Mouse (Mus musculus) forebrain, embryonic 15.5 days (tissue): Measurements from ENCODE around the gene Dnajc16. TPM values are rescaled to one million over a fixed set of nuclear protein-coding genes. Genes with fewer than 3 reads are reported as not detected.
A peak's percentile ranks its signal among the peaks of the same experiment; 100 is the strongest.

Source experiments
- ATAC-seq: fragments of 200-750 bp; cut with Nextera tagmentation; replicated peaks from 2 replicates; pipeline ENCODE4 v1.8.0; 2017; ENCODE audit warnings: mild to moderate bottlenecking, moderate TSS enrichment, moderate library complexity
- H3K27ac ChIP-seq: fragments of 300-500 bp; sonication (generic); replicated peaks from 2 replicates; pipeline ENCODE4 v1.5.1; 2015; ENCODE audit warnings: mild to moderate bottlenecking, inconsistent platforms
- H3K27me3 ChIP-seq: fragments of 300-500 bp; sonication (generic); 2 replicates; pipeline ENCODE4 v1.6.1; 2015; ENCODE audit warnings: inconsistent platforms
- H3K36me3 ChIP-seq: fragments of 300-500 bp; sonication (generic); 2 replicates; pipeline ENCODE4 v1.6.1; 2015; ENCODE audit warnings: mild to moderate bottlenecking, inconsistent platforms
- H3K4me1 ChIP-seq: fragments of 300-500 bp; sonication (generic); 2 replicates; pipeline ENCODE4 v1.6.1; 2015; ENCODE audit warnings: inconsistent platforms
- H3K4me2 ChIP-seq: fragments of 300-500 bp; sonication (generic); replicated peaks from 2 replicates; pipeline ENCODE4 v1.6.1; 2015; ENCODE audit warnings: mild to moderate bottlenecking, inconsistent platforms
- H3K4me3 ChIP-seq: fragments of 300-500 bp; sonication (generic); 2 replicates; pipeline ENCODE4 v1.5.1; 2015; ENCODE audit warnings: mild to moderate bottlenecking, inconsistent platforms
- H3K9ac ChIP-seq: fragments of 300-500 bp; sonication (generic); replicated peaks from 2 replicates; pipeline ENCODE4 v1.6.1; 2015; ENCODE audit warnings: mild to moderate bottlenecking, inconsistent platforms
- H3K9me3 ChIP-seq: fragments of 300-500 bp; sonication (generic); 2 replicates; pipeline ENCODE4 v1.6.1; 2016; ENCODE audit warnings: inconsistent platforms
- WGBS: fragments of 180-500 bp; shearing (Covaris S2); methylation state at CpG from one replicate; pipeline ENCODE4 v1.1.7; 2015; ENCODE audit warnings: mixed read lengths; 5-methylcytosine and 5-hydroxymethylcytosine counted together
- polyA plus RNA-seq: library from polyadenylated mRNA; unstranded; fragments of >200 nt; fragmentation: Nextera tagmentation; extraction: Ambion mirVana; gene quantifications from 2 replicates; pipeline ENCODE4 v1.2.1, GENCODE M21; 2015

Gene Dnajc16
- polyA plus RNA-seq, 1 experiment from 2014 or later, result 5.3 TPM

GRCm38 (mm10) chr4:141817706-141818105 lies 27.0 kb upstream of the Dnajc16 start:
- H3K4me2 ChIP-seq, result no peak overlapping the region
- H3K9ac ChIP-seq, result no peak overlapping the region
- no peaks in the 10 kb centered on the region for H3K4me1 ChIP-seq
- H3K9me3 ChIP-seq, result no peaks in the 10 kb centered on the region
- 50% methylated on average over 10 of the region's 10 CpGs for WGBS
- no peaks in the 10 kb centered on the region for H3K27me3 ChIP-seq
- 0 out of 2 replicates have a peak, but pooled peaks cover 5% of the 10 kb centered on the region for H3K36me3 ChIP-seq
- H3K27ac ChIP-seq, result no peak overlapping the region
- ATAC-seq, result no peak
- H3K4me3 ChIP-seq, result no peak overlapping the region

DNA sequence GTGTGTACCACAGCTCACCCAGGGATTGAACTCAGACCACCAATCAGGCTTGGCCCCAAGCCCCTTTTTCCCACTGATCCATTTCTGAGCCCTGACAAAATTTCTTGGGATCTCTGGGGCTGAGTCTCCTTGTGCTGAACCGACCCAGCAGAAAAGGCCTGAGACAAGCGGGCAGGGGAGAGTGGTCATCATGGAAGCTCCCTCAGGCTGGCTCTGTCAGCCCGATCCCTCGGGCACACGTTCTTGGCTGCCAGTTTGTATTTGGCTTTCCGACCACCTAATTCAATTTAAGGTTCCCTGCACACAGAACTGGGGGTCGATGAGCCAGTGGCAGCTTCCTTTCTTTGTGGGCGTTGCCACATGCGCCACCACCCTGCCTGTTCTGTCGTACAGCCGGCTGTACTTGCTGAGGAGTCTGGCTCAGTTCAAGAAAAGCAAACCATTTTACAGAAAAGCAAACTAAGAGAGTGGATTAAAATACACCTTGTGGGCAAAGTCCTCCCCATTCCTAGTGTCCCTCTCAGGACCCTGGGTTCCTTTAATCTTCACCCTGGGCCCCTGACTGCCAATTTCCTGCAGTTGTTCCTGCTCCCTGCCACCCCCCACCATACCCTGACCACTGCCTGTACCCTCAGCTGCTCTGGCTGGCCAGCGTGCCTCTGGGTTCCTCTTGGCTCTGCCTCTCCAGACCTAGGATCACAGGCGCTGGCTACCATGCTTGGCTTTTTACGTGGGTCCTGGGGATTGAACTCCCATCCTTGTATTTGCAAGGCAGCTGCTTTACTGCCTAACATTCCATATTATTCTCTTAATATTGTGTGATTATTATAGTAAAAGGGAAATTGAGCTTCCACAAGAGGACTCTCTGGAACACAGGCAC lies 26.3 kb upstream of the Dnajc16 start:
- H3K4me3 ChIP-seq, result no peak overlapping the region
- H3K4me2 ChIP-seq, result no peak overlapping the region
- no peak overlapping the region for H3K27ac ChIP-seq
- no peaks in the 10 kb centered on the region for H3K4me1 ChIP-seq
- WGBS, result 51% methylated on average over 14 of the region's 14 CpGs
- peaks cover 9% of the 10 kb centered on the region; the same call in 1 of the 2 replicates for H3K36me3 ChIP-seq
- no peaks in the 10 kb centered on the region for H3K9me3 ChIP-seq
- no peak for ATAC-seq
- H3K27me3 ChIP-seq, result no peaks in the 10 kb centered on the region
- no peak overlapping the region for H3K9ac ChIP-seq

DNA sequence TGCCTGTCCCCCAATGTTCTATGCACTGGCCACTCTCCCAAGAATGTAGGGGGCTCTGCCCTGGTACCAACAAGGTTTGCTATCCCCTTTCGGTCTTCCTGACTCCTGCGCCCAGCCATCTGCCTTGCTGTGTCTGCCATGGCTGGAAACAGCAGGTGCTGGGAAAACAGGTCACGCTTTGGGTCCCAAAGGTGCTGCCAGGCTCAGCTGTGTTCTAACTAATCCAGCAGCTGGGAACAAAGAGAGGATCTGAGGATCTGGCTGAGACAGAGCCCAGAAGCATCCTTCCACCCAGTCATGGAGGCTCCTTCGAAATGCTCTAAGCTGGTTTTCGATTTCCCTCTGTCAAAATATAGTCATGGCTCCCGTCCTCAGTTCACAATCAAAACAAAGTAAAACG lies 25.5 kb upstream of the Dnajc16 start:
- Histone ChIP-seq H3K27me3 (no peaks in the 10 kb centered on the region), H3K4me3 (no peak overlapping the region), H3K36me3 (peaks cover 16% of the 10 kb centered on the region), H3K27ac (no peak overlapping the region), H3K9me3 (no peaks in the 10 kb centered on the region), H3K9ac (no peak overlapping the region), H3K4me2 (no peak overlapping the region), H3K4me1 (no peaks in the 10 kb centered on the region)
- WGBS, result 81% methylated on average over 7 of the region's 7 CpGs
- no peak for ATAC-seq

DNA sequence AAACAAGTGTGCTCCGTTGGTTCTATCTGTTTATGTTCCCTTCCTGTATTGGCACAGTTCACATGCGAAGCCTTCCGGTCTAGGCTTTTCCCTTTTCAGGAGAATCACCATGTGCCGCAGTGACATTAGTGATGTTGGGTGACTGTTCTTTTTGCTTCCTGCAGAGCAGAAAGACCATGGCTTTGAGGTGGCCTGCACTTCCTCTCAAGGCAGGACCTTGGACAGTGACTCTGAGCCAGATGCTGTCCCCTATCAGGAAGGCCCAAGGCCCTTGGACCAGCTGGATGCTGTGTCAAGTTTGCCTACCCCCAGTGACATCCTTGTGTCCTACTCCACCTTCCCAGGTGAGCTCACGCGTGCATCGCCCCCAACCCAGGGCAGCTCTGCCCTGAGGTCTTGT lies 20.6 kb upstream of the Dnajc16 start:
- no peak overlapping the region for H3K9ac ChIP-seq
- peaks cover 49% of the 10 kb centered on the region for H3K36me3 ChIP-seq
- H3K27ac ChIP-seq, result no peak overlapping the region
- H3K4me3 ChIP-seq, result no peak overlapping the region
- H3K9me3 ChIP-seq, result no peaks in the 10 kb centered on the region
- 98% methylated on average over 7 of the region's 7 CpGs for WGBS
- no peak for ATAC-seq
- H3K27me3 ChIP-seq, result no peaks in the 10 kb centered on the region
- H3K4me2 ChIP-seq, result no peak overlapping the region
- no peaks in the 10 kb centered on the region for H3K4me1 ChIP-seq

GRCm38 (mm10) chr4:141810975-141811374 lies 20.2 kb upstream of the Dnajc16 start:
- H3K27me3 ChIP-seq, result no peaks in the 10 kb centered on the region
- no peak overlapping the region for H3K4me2 ChIP-seq
- H3K36me3 ChIP-seq, result peaks cover 53% of the 10 kb centered on the region
- no peak overlapping the region for H3K27ac ChIP-seq
- no peak overlapping the region for H3K9ac ChIP-seq
- 97% methylated on average over 2 of the region's 2 CpGs for WGBS
- H3K4me3 ChIP-seq, result no peak overlapping the region
- no peaks in the 10 kb centered on the region for H3K9me3 ChIP-seq
- no peak for ATAC-seq
- no peaks in the 10 kb centered on the region for H3K4me1 ChIP-seq

DNA sequence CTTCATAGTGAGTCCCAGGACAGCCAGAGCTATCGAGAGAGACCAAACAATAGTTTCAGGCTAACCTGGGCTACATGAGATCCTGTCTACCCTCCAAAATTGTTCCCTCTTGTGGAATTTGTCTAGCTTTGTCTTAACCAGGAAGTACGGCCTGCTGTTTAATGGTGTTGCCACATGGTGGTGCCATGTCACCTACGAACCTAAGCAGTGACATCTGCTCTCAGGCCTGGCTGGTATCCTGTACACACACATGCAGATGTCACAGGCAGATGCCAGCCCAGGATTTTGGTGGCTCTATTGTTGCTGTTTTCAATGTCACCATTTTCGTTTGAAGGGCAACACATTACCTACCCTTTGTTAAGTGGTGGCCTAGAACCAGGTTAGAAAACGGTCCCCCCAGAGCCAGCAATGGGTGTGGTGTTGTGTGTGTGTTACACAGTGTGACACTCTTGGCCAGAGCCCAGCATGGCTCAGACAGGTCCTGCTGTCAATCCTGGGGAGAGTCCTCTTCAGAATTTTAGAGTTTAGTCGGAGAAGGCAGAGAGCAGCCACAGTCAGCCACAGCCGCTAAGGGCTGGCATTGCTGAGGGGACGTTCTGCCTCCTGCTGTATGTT lies 19.2 kb upstream of the Dnajc16 start:
- H3K4me1 ChIP-seq, result no peaks in the 10 kb centered on the region
- ATAC-seq, result no peak
- H3K27ac ChIP-seq, result 0 out of 2 replicates have a peak overlapping the region, but pooled peaks have one; percentile 19
- 75% methylated on average over 8 of the region's 8 CpGs for WGBS
- no peak overlapping the region for H3K4me3 ChIP-seq
- no peaks in the 10 kb centered on the region for H3K27me3 ChIP-seq
- no peak overlapping the region for H3K4me2 ChIP-seq
- H3K36me3 ChIP-seq, result peaks cover 63% of the 10 kb centered on the region
- no peak overlapping the region for H3K9ac ChIP-seq
- H3K9me3 ChIP-seq, result no peaks in the 10 kb centered on the region

- Histone ChIP-seq H3K27ac (no peak overlapping the region), H3K4me1 (no peaks in the 10 kb centered on the region), H3K9me3 (no peaks in the 10 kb centered on the region), H3K27me3 (no peaks in the 10 kb centered on the region), H3K4me2 (no peak overlapping the region), H3K36me3 (peaks cover 60% of the 10 kb centered on the region), H3K4me3 (no peak overlapping the region), H3K9ac (no peak overlapping the region)
- ATAC-seq, result no peak
- 97% methylated on average over 8 of the region's 8 CpGs for WGBS
Measured at GRCm38 (mm10) chr4:141805886-141806285, 15.2 kb upstream of the Dnajc16 start.

DNA sequence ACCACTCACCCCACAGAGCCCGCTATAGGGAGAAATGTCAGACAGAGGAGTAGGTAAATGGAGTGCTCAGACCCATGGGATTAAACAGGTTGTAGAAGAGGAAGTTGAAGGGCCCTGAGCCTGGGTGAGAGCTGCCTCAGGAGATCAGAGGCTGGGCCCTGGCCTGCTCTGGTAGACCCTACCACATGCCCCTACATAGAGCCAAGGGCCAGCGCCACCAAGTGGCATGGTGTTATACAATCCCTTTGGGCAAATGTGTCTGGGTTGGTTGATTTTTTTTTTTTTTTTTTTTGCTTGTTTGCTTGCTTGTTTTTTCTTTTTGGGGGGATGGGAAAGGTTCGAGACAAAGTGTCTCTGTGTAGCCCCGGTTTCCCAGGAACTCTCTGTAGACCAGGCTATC lies 13.4 kb upstream of the Dnajc16 start:
- peaks cover 49% of the 10 kb centered on the region for H3K36me3 ChIP-seq
- H3K4me1 ChIP-seq, result no peaks in the 10 kb centered on the region
- WGBS, result 90% methylated on average over 4 of the region's 4 CpGs
- no peak overlapping the region for H3K27ac ChIP-seq
- H3K27me3 ChIP-seq, result no peaks in the 10 kb centered on the region
- no peak overlapping the region for H3K9ac ChIP-seq
- no peaks in the 10 kb centered on the region for H3K9me3 ChIP-seq
- H3K4me3 ChIP-seq, result no peak overlapping the region
- no peak for ATAC-seq
- H3K4me2 ChIP-seq, result no peak overlapping the region

DNA sequence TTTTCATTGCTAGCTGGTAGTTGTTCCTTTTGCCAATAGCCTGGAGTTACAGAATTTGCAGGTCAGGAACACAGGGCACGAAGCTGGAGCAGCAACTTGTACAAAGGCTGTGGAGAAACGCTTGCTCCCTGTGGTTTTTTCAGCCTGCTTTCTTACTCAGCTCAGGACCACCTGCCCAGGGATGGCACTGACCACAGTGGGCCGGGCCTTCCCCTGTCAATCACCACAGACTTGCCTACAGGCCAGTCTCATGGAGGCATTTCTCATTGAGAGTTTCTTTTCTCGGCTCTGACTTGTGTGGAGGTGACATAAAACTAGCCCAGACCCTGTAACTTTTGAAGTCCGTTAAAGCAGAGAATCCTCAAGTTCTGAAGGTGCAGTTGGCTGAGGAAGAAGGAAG lies 6.8 kb upstream of the Dnajc16 start:
- Histone ChIP-seq H3K27ac (no peak overlapping the region), H3K36me3 (peaks cover 5% of the 10 kb centered on the region; the same call in 1 of the 2 replicates), H3K4me1 (peaks cover 19% of the 10 kb centered on the region), H3K9me3 (no peaks in the 10 kb centered on the region), H3K4me2 (no peak overlapping the region), H3K9ac (no peak overlapping the region), H3K4me3 (no peak overlapping the region), H3K27me3 (no peaks in the 10 kb centered on the region)
- no peak for ATAC-seq
- WGBS, result 92% methylated on average over 5 of the region's 5 CpGs

- H3K9me3 ChIP-seq, result no peaks in the 10 kb centered on the region
- H3K27me3 ChIP-seq, result no peaks in the 10 kb centered on the region
- no peak overlapping the region for H3K27ac ChIP-seq
- H3K9ac ChIP-seq, result no peak overlapping the region
- no peak for ATAC-seq
- H3K4me2 ChIP-seq, result no peak overlapping the region
- no peak overlapping the region for H3K4me3 ChIP-seq
- H3K36me3 ChIP-seq, result peaks cover 5% of the 10 kb centered on the region; the same call in 1 of the 2 replicates
- H3K4me1 ChIP-seq, result peaks cover 19% of the 10 kb centered on the region
- WGBS, result 89% methylated on average over 4 of the region's 4 CpGs
Measured at GRCm38 (mm10) chr4:141796954-141797353, 6.2 kb upstream of the Dnajc16 start.

DNA sequence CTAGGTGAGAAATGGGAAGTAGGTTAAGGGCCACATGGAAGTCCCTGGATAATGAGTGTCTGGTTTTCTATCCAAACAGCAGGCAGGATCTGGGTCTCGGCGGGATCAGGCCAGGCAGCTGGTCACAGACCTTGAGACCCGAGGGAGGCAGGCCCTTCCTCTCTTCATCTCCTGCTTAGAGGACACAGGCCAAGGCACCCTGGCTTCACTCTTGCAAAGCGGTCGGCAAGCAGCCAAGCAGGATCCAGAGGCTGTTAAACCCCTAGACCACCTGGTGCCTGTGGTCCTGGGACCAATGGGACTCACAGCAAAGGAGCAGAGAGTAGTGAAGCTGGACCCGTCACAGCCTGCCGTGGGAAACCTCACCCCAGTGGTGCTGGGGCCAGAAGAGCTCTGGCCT lies 5.6 kb upstream of the Dnajc16 start:
- H3K36me3 ChIP-seq, result peaks cover 5% of the 10 kb centered on the region; the same call in 1 of the 2 replicates
- H3K4me1 ChIP-seq, result peaks cover 19% of the 10 kb centered on the region
- no peak overlapping the region for H3K4me3 ChIP-seq
- H3K27me3 ChIP-seq, result no peaks in the 10 kb centered on the region
- H3K9ac ChIP-seq, result no peak overlapping the region
- no peak overlapping the region for H3K4me2 ChIP-seq
- WGBS, result 86% methylated on average over 7 of the region's 7 CpGs
- no peaks in the 10 kb centered on the region for H3K9me3 ChIP-seq
- H3K27ac ChIP-seq, result no peak overlapping the region
- no peak for ATAC-seq

GRCm38 (mm10) chr4:141794152-141794535 lies 3.4 kb upstream of the Dnajc16 start:
- H3K9me3 ChIP-seq, result no peaks in the 10 kb centered on the region
- no peaks in the 10 kb centered on the region for H3K27me3 ChIP-seq
- peaks cover 30% of the 10 kb centered on the region for H3K4me1 ChIP-seq
- ATAC-seq, result no peak
- H3K4me3 ChIP-seq, result peak overlapping the region; percentile 91
- peak overlapping the region; percentile 48 for H3K4me2 ChIP-seq
- 15% methylated on average over 5 of the region's 5 CpGs for WGBS
- H3K9ac ChIP-seq, result peak overlapping the region; percentile 72
- peaks cover 5% of the 10 kb centered on the region; the same call in 1 of the 2 replicates for H3K36me3 ChIP-seq
- H3K27ac ChIP-seq, result peak overlapping the region; percentile 93
